Mouse (Mus musculus) CH12.LX (cell line): ENCODE results near the gene Cemip2. TPM values are rescaled to one million over a fixed set of nuclear protein-coding genes. Genes with fewer than 3 reads are reported as not detected.
A peak's percentile ranks its signal among the peaks of the same experiment; 100 is the strongest.

Source experiments
- DNase-seq: peaks from one replicate; pipeline ENCODE4 v3.0.0-alpha.2; 2013; ENCODE audit errors: extremely low read depth
- H3K27ac ChIP-seq: 2 replicates; pipeline ENCODE4 v1.5.1; 2012; ENCODE audit warnings: low read depth, mild to moderate bottlenecking, control low read depth, moderate library complexity; ENCODE audit not compliant: insufficient read depth
- H3K27me3 ChIP-seq: replicated peaks from 2 replicates; pipeline ENCODE3; 2012; ENCODE audit warnings: inconsistent platforms
- H3K36me3 ChIP-seq, 2 experiments: replicated peaks in 1 of 2; 2 replicates each; pipeline versions ENCODE3 to v1.6.1; 2012; ENCODE audit warnings: inconsistent platforms in 1 of 2, low read length in 1 of 2, mild to moderate bottlenecking in 1 of 2, mixed read lengths in 1 of 2, moderate library complexity in 1 of 2; ENCODE audit not compliant: control insufficient read depth in 1 of 2, insufficient read depth in 1 of 2
- H3K4me1 ChIP-seq, 2 experiments: 2 replicates each; pipeline ENCODE4 v1.6.1; 2012; ENCODE audit warnings: inconsistent platforms in 1 of 2, moderate library complexity in 1 of 2; ENCODE audit not compliant: insufficient read depth in 2 of 2, control insufficient read depth in 1 of 2
- H3K4me2 ChIP-seq: 2 replicates; pipeline ENCODE4 v1.6.1; 2012; ENCODE audit warnings: low read depth, mild to moderate bottlenecking, control low read depth; ENCODE audit not compliant: poor library complexity, insufficient read depth, severe bottlenecking
- H3K4me3 ChIP-seq, 3 experiments: fragments of 150-350 bp in 1 of 3; sonication (generic) in 1 of 3; replicated peaks in 1 of 3; 2 replicates each; pipeline versions ENCODE3 to v1.5.1; 2011 to 2012; ENCODE audit warnings: low read depth in 2 of 3, low read length in 2 of 3, mild to moderate bottlenecking in 2 of 3, moderate library complexity in 2 of 3, control low read depth in 1 of 3, improper control_type of control experiment in 1 of 3, inconsistent platforms in 1 of 3, mixed read lengths in 1 of 3; ENCODE audit not compliant: poor library complexity in 1 of 3
- H3K79me2 ChIP-seq: replicated peaks from 2 replicates; pipeline ENCODE4 v1.6.1; 2012; ENCODE audit warnings: mild to moderate bottlenecking, moderate library complexity; ENCODE audit not compliant: control insufficient read depth, poor library complexity, insufficient read depth, severe bottlenecking; ENCODE audit errors: extremely low read depth
- H3K9ac ChIP-seq: 2 replicates; pipeline ENCODE4 v1.6.1; 2012; ENCODE audit warnings: low read depth, mild to moderate bottlenecking, control low read depth, moderate library complexity; ENCODE audit not compliant: insufficient read depth
- H3K9me3 ChIP-seq: replicated peaks from 2 replicates; pipeline ENCODE3; 2012; ENCODE audit warnings: low read length, inconsistent platforms, mixed read lengths
- BHLHE40 ChIP-seq: IDR thresholded peaks from 2 replicates; pipeline ENCODE4 v1.6.1; 2011; ENCODE audit warnings: mild to moderate bottlenecking, low read depth, low read length, improper control_type of control experiment
- CHD1 ChIP-seq: IDR thresholded peaks from 2 replicates; pipeline ENCODE4 v1.6.1; 2012; ENCODE audit warnings: low read depth, low read length, improper control_type of control experiment, inconsistent platforms
- CHD2 ChIP-seq: IDR thresholded peaks from 2 replicates; pipeline ENCODE4 v1.6.1; 2011; ENCODE audit warnings: low read length, improper control_type of control experiment
- CTCF ChIP-seq, 2 experiments: IDR thresholded peaks in 1 of 2; conservative IDR thresholded peaks in 1 of 2; 2 replicates each; pipeline ENCODE4 v1.5.1; 2011 to 2012; ENCODE audit warnings: low read depth in 2 of 2, low read length in 2 of 2, improper control_type of control experiment in 1 of 2, inconsistent platforms in 1 of 2, mild to moderate bottlenecking in 1 of 2, moderate library complexity in 1 of 2
- E2F4 ChIP-seq: IDR thresholded peaks from 2 replicates; pipeline ENCODE4 v1.6.1; 2011; ENCODE audit warnings: low read depth, low read length, improper control_type of control experiment; ENCODE audit not compliant: insufficient replicate concordance
- ELF1 ChIP-seq: IDR thresholded peaks from 2 replicates; pipeline ENCODE4 v1.6.1; 2014; ENCODE audit warnings: low read depth, mild to moderate bottlenecking, inconsistent platforms, low read length, improper control_type of control experiment
- EP300 ChIP-seq: IDR thresholded peaks from 2 replicates; pipeline ENCODE4 v1.6.1; 2011; ENCODE audit warnings: low read length, improper control_type of control experiment
- ETS1 ChIP-seq: conservative IDR thresholded peaks from 2 replicates; pipeline ENCODE4 v1.6.1; 2012; ENCODE audit warnings: low read depth, mild to moderate bottlenecking, inconsistent platforms, low read length, improper control_type of control experiment, moderate library complexity
- GABPA ChIP-seq: IDR thresholded peaks from 2 replicates; pipeline ENCODE4 v1.6.1; 2012; ENCODE audit warnings: low read depth, low read length, improper control_type of control experiment, inconsistent platforms; ENCODE audit not compliant: insufficient replicate concordance
- HCFC1 ChIP-seq: IDR thresholded peaks from 2 replicates; pipeline ENCODE4 v1.6.1; 2012; ENCODE audit warnings: low read depth, mild to moderate bottlenecking, inconsistent platforms, low read length, improper control_type of control experiment
- IRF4 ChIP-seq: IDR thresholded peaks from 2 replicates; pipeline ENCODE4 v1.6.1; 2014; ENCODE audit warnings: low read depth, mild to moderate bottlenecking, inconsistent platforms, low read length, improper control_type of control experiment
- JUN ChIP-seq: IDR thresholded peaks from 2 replicates; pipeline ENCODE4 v1.6.1; 2011; ENCODE audit warnings: low read depth, mild to moderate bottlenecking, low read length, improper control_type of control experiment, moderate library complexity; ENCODE audit not compliant: insufficient read depth
- JUND ChIP-seq: conservative IDR thresholded peaks from 2 replicates; pipeline ENCODE4 v1.6.1; 2011; ENCODE audit warnings: low read depth, low read length, improper control_type of control experiment
- KAT2A ChIP-seq: IDR thresholded peaks from 2 replicates; pipeline ENCODE4 v1.6.1; 2012; ENCODE audit warnings: low read length, improper control_type of control experiment, inconsistent platforms; ENCODE audit not compliant: insufficient replicate concordance
- MAFK ChIP-seq: IDR thresholded peaks from 2 replicates; pipeline ENCODE4 v1.6.1; 2011; ENCODE audit warnings: low read length, improper control_type of control experiment; ENCODE audit not compliant: insufficient replicate concordance
- MAX ChIP-seq: IDR thresholded peaks from 2 replicates; pipeline ENCODE4 v1.6.1; 2011; ENCODE audit warnings: low read length, improper control_type of control experiment
- MAZ ChIP-seq: IDR thresholded peaks from 2 replicates; pipeline ENCODE4 v1.6.1; 2012; ENCODE audit warnings: low read depth, mild to moderate bottlenecking, inconsistent platforms, low read length, improper control_type of control experiment, moderate library complexity
- MEF2A ChIP-seq: IDR thresholded peaks from 2 replicates; pipeline ENCODE4 v1.6.1; 2014; ENCODE audit warnings: low read depth, mild to moderate bottlenecking, inconsistent platforms, low read length, improper control_type of control experiment, borderline replicate concordance
- MXI1 ChIP-seq: IDR thresholded peaks from 2 replicates; pipeline ENCODE4 v1.6.1; 2011; ENCODE audit warnings: mild to moderate bottlenecking, low read depth, low read length, improper control_type of control experiment
- MYC ChIP-seq: IDR thresholded peaks from 2 replicates; pipeline ENCODE4 v1.6.1; 2011; ENCODE audit warnings: low read depth, mild to moderate bottlenecking, improper control_type of control experiment, low read length
- NELFE ChIP-seq: IDR thresholded peaks from 2 replicates; pipeline ENCODE4 v1.6.1; 2011; ENCODE audit warnings: low read depth, low read length, improper control_type of control experiment
- NRF1 ChIP-seq: IDR thresholded peaks from 2 replicates; pipeline ENCODE4 v1.6.1; 2014; ENCODE audit warnings: low read depth, mild to moderate bottlenecking, inconsistent platforms, low read length, improper control_type of control experiment, moderate library complexity
- PAX5 ChIP-seq: IDR thresholded peaks from 2 replicates; pipeline ENCODE4 v1.6.1; 2012; ENCODE audit warnings: low read length, inconsistent platforms, mixed read lengths
- POLR2AphosphoS2 ChIP-seq: IDR thresholded peaks from 2 replicates; pipeline ENCODE4 v1.6.1; 2011; ENCODE audit warnings: low read depth, low read length, improper control_type of control experiment
- RAD21 ChIP-seq: IDR thresholded peaks from 2 replicates; pipeline ENCODE4 v1.6.1; 2011; ENCODE audit warnings: low read depth, mild to moderate bottlenecking, low read length, improper control_type of control experiment, moderate library complexity
- RCOR1 ChIP-seq: conservative IDR thresholded peaks from 2 replicates; pipeline ENCODE4 v1.6.1; 2012; ENCODE audit warnings: low read depth, mild to moderate bottlenecking, inconsistent platforms, low read length, improper control_type of control experiment
- SIN3A ChIP-seq: IDR thresholded peaks from 2 replicates; pipeline ENCODE4 v1.6.1; 2012; ENCODE audit warnings: low read length, improper control_type of control experiment, inconsistent platforms
- SMC3 ChIP-seq: IDR thresholded peaks from 2 replicates; pipeline ENCODE4 v1.6.1; 2011; ENCODE audit warnings: low read depth, low read length, improper control_type of control experiment
- TBP ChIP-seq: conservative IDR thresholded peaks from 2 replicates; pipeline ENCODE4 v1.6.1; 2011; ENCODE audit warnings: low read depth, low read length, improper control_type of control experiment
- TCF12 ChIP-seq: IDR thresholded peaks from 2 replicates; pipeline ENCODE4 v1.6.1; 2014; ENCODE audit warnings: low read depth, mild to moderate bottlenecking, inconsistent platforms, low read length, improper control_type of control experiment
- UBTF ChIP-seq: IDR thresholded peaks from 2 replicates; pipeline ENCODE4 v1.6.1; 2012; ENCODE audit warnings: low read depth, mild to moderate bottlenecking, inconsistent platforms, low read length, improper control_type of control experiment, moderate library complexity
- USF1 ChIP-seq: IDR thresholded peaks from 2 replicates; pipeline ENCODE4 v1.6.1; 2014; ENCODE audit warnings: low read depth, mild to moderate bottlenecking, inconsistent platforms, low read length, improper control_type of control experiment
- USF2 ChIP-seq: conservative IDR thresholded peaks from 2 replicates; pipeline ENCODE4 v1.6.1; 2011; ENCODE audit warnings: low read depth, low read length, improper control_type of control experiment
- ZC3H11A ChIP-seq: IDR thresholded peaks from 2 replicates; pipeline ENCODE4 v1.6.1; 2012; ENCODE audit warnings: low read depth, mild to moderate bottlenecking, inconsistent platforms, low read length, improper control_type of control experiment
- ZKSCAN1 ChIP-seq: IDR thresholded peaks from 2 replicates; pipeline ENCODE4 v1.6.1; 2012; ENCODE audit warnings: low read depth, inconsistent platforms, low read length, improper control_type of control experiment, borderline replicate concordance
- ZMIZ1 ChIP-seq: IDR thresholded peaks from 2 replicates; pipeline ENCODE4 v1.6.1; 2012; ENCODE audit warnings: low read depth, mild to moderate bottlenecking, inconsistent platforms, low read length, improper control_type of control experiment
- ZNF384 ChIP-seq: IDR thresholded peaks from 2 replicates; pipeline ENCODE4 v1.6.1; 2012; ENCODE audit warnings: low read depth, low read length, improper control_type of control experiment, inconsistent platforms
- dilution Hi-C: fragments of 300-500 bp; cut with MboI; formaldehyde crosslinking; loops from 2 replicates; pipeline ENCODE4 v1.14.3; 2020; ENCODE audit warnings: low sequenced_read_pairs; ENCODE audit not compliant: extremely low pct_unique_long_range_greater_than_20kb, extremely low pct_ligation_motif_present
- in situ Hi-C: fragments of 300-500 bp; cut with MboI; formaldehyde crosslinking; loops from 3 replicates; pipeline ENCODE4 v1.14.3; 2019; ENCODE audit warnings: low sequenced_read_pairs, low pct_ligation_motif_present, low pct_unique_long_range_greater_than_20kb, mixed read lengths
- polyA plus RNA-seq: library from polyadenylated mRNA; unstranded; fragments of >175 nt; gene quantifications from 2 replicates; pipeline ENCODE4 v1.2.1, GENCODE M21; 2012; ENCODE audit warnings: low read depth; ENCODE audit not compliant: insufficient read length
- total RNA-seq, 2 experiments: library from RNA; depleted of rRNA; stranded (reverse); fragments of 300-350 nt in 1 of 2; fragments of >200 nt in 1 of 2; gene quantifications; 2 replicates each; pipeline ENCODE4 v1.2.3; 2012 to 2014

The Cemip2 gene
- total RNA-seq (2012; rRNA removed) (7.2 and 8.5 TPM in 2 replicates), total RNA-seq (2014; rRNA removed) (7.9 TPM in 2 replicates), polyA plus RNA-seq (6.4 and 7.4 TPM in 2 replicates)

DNA sequence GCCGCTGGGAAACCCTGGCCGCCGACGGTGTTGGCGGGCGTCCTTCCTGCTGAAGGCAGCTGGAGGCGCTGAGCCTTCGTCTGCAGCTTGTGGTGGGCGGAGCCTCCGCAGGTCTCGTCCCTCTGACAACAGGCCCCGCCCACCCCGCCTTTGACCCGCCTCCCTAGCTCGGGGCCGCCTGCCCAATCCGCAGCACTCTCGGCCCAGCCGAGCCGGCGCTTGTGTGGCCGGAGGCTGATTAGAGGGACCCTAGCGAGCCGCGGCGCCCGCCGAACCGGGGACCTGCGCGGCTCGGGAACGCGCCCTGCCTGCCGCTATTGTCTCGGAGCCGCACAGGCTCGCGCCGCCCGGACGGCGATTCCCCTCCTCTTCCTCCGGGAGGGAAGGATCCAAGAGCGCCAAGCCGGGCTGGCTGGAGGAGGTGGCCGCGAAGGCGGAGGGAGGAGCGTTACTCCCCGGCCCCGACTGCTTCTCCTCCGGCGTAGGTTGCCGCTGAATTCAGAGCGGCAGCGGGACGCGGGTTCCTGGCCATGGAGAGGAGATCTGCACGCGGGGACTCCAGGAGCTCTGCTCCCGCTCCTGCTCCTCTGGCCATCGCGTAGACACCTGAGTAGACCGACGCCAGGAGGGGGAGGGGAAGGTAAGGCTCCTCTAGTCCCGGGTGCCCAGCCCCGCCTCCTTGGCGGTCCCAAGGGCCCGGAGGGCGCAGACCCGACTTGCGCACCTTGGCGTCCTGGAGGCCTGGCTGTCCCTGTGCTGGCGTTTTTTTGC lies at the start of gene Cemip2:
Gene Cemip2 (plus strand): TSS at position 196 of the 771 bp plus-strand sequence.
- in situ Hi-C loops, result loop anchor here (10.0 kb wide), 2 partner anchors 166 to 526 kb away; no protein-coding TSS in a partner anchor
- peaks cover 0 to 12% of the 10 kb centered on the region in 2 experiments for H3K36me3 ChIP-seq
- peaks cover 0 to 17% of the 10 kb centered on the region in 2 experiments; a peak in 2 of 4 replicates for H3K4me1 ChIP-seq
- dilution Hi-C loops, result no loop called here
- H3K27ac ChIP-seq, result peak within 1 kb of the TSS; percentile 45
- H3K9me3 ChIP-seq, result no peaks in the 10 kb centered on the region
- peak within 1 kb of the TSS; percentile 70 to 95 (median 89) for H3K4me3 ChIP-seq
- peak within 1 kb of the TSS; percentile 50 for H3K9ac ChIP-seq
- no peaks in the 10 kb centered on the region for H3K79me2 ChIP-seq
- peak; percentile 92 for DNase-seq
- peaks cover 2% of the 10 kb centered on the region for H3K27me3 ChIP-seq
- H3K4me2 ChIP-seq, result peak within 1 kb of the TSS; percentile 76
- TF ChIP-seq MEF2A (no peak), TBP (no peak), SIN3A (peak; percentile 37; the same call in 1 of the 2 replicates), USF2 (no peak), PAX5 (no peak), RAD21 (peak; percentile 77), ELF1 (peak; percentile 34; the same call in 1 of the 2 replicates), POLR2AphosphoS2 (no peak), ZKSCAN1 (no peak), CHD2 (peak; percentile 82), TCF12 (no peak; the same call in 1 of the 2 replicates), CHD1 (no peak), ZC3H11A (no peak), MXI1 (peak; percentile 58), MYC (no peak), MAFK (no peak), ZNF384 (no peak; the same call in 1 of the 2 replicates), IRF4 (peak; percentile 30; the same call in 1 of the 2 replicates), EP300 (0 out of 2 replicates have a peak, but pooled peaks have one; percentile 21), MAZ (no peak), UBTF (peak; percentile 73; the same call in 1 of the 2 replicates), HCFC1 (0 out of 2 replicates have a peak, but pooled peaks have one; percentile 13), SMC3 (peak; percentile 67), NELFE (peak; percentile 50; the same call in 1 of the 2 replicates), ETS1 (no peak), KAT2A (0 out of 2 replicates have a peak, but pooled peaks have one; percentile 31), NRF1 (peak; percentile 67), GABPA (no peak), JUN (no peak), RCOR1 (no peak), JUND (no peak), MAX (no peak), ZMIZ1 (no peak), E2F4 (no peak), CTCF (conservative IDR thresholded peaks at IDR 0.05 in 1 of 2, IDR thresholded peaks at IDR 0.05 in 1 of 2; ENCODE audit: low read depth in 2 of 2, low read length in 2 of 2) (peak in 1 of 2 experiments; percentile 72; a peak in 2 of 4 replicates), USF1 (no peak), BHLHE40 (peak; percentile 16; the same call in 1 of the 2 replicates)
